Mouse (Mus musculus) T-helper 1 cell (primary cell): Measurements from ENCODE around the gene Ranbp9.

Experiments used
- in situ Hi-C: fragments of 300-600 bp; cut with MboI, MseI; formaldehyde crosslinking; loops from one replicate; pipeline ENCODE4 v1.15.1; 2025; ENCODE audit warnings: high pct_unique_total_duplicates

The Ranbp9 gene

DNA sequence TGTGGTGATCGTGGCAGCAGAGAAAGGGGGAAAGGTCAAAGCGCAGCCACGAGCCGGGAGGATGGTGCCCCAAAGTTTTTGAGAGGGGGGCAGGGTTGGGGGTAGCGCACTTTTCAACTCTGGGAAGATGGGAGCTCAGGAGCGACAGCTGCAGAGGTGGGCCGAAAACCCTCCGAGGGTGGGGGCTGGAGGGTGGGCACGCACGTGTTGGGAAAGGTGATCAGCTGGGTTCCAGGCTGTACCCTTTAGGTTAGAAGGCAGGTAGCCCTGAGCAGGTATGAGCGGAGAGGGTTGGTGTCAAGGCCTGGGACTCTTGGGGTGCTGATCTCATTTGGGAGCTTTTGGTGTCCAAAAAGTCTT is 115.3 kb downstream of the Ranbp9 start:
- in situ Hi-C loops: loop anchor here (25.0 kb wide), 1 partner anchor 371 kb away; no protein-coding TSS in a partner anchor

DNA sequence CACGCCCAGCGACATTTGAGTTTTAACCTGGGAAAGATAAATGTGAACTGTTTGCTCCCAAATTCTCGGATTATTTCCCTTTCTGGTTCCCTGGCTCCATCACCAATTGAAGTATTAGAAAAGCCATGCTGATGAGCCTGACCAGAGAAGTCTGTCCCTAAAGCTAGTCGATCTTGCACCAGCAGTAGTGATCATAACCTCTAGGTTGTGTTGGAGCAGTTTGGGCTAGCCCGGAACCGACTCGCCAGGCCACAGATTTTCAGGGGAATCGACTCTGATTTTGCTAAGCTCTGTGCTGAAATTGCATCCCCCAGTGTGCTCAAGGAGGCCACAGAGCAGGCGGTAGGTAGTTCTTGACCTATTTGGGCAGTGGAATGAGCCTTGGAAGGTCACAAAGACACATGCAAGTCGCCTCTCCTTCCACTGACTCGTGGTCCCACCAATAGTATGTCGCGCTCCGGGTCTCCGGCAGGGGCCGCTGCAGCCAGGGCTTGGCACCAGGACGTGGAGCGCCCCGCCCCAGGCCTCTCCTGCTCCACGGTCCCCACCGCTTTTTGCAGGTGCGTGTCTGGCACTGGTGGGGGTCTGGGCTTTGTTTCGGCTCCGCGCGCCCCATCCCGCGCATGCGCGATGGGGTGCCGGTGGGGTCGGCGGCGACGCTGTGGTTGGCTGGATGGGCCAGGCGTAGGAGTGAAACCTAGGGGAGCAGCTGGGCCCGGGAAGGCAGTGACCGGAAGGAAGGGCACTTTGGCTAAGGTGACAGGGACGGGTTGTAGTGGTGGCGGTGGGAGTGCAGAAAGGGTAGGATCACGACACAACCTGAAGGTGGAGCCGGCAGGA is 115.9 kb downstream of the Ranbp9 start, which contains the start of gene Sirt5:
Gene Sirt5 (plus strand): TSS at position 512 of the 840 bp plus-strand sequence.
- in situ Hi-C loops: loop anchor here (25.0 kb wide), 1 partner anchor 372 kb away; no protein-coding TSS in a partner anchor

DNA sequence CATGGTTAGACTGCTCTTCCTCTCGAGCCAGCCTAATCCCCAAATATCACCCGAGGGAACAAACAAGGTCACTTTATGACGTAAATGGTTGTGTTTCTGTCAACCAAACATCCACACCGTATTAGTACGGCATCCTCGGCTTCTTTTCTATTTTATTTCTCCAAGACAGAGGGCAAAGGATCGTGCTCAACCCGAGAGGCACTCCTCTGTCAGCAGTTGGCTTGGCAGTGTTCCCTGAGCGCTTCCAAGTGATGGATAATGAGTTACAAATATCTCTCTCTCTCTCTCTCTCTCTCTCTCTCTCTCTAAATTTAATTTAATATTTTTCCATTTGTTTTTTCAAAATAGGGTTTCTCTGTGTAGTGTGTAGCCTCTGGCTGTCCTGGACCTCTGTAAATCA is 118.7 kb downstream of the Ranbp9 start:
- in situ Hi-C loops: loop anchor here (25.0 kb wide), 1 partner anchor 375 kb away; no protein-coding TSS in a partner anchor

DNA sequence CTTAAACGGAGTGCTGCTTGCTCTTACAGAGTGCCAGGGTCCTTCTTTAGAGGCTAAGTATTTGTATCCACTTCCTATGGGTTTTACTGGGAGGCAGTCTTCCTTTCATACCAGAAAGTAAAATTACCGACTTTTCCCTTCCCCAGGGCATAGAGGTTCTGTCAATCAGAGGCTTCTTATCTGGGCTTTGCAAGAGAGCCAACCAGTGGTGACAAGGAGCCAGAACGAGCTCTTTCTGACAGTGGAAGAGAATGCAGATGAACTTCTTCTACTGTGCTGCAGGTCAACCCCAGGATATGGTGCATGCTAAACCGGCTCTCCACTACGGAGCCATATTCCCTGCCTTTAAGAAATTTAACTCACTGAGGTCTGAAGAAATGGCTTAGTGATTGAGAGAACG is 120.5 kb downstream of the Ranbp9 start:
- in situ Hi-C loops: loop anchor here (25.0 kb wide), 1 partner anchor 377 kb away; no protein-coding TSS in a partner anchor

DNA sequence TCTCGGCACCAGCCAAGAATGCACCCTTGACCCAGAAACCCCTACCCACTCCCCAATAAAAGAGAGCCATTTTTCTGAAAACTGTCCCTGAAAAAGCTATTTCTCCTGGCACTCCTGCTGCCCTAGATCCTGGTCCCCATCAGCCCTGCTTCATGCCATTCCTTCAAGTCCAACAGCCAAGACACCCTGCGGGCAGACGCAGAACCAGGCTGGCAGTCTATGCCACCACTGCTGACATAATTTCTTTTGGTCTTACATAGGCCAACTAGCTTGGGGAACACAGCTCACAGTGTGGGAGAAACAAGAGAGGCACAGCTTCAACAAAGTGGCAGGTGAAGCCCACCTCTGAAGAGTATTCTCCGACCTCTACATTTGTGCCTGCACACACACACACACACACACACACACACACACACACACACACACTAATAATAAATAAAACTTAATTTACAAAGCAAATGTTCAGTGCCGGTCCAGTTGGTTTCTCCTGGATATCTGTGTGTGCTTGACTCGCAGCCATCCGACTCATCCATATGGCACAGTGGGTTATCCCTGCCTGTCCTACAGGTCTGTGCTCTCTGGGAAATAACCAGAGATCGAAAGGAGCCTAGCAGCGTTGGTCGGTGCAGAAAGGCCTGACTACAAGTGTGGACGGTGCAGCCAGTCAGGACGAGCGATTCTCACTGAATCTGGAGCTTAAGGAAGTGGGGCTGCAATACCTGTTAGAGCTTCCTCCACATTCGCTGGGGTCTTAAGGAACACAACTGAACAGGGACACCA is 124.5 kb downstream of the Ranbp9 start:
- in situ Hi-C loops: loop anchor here (25.0 kb wide), 1 partner anchor 381 kb away; no protein-coding TSS in a partner anchor

DNA sequence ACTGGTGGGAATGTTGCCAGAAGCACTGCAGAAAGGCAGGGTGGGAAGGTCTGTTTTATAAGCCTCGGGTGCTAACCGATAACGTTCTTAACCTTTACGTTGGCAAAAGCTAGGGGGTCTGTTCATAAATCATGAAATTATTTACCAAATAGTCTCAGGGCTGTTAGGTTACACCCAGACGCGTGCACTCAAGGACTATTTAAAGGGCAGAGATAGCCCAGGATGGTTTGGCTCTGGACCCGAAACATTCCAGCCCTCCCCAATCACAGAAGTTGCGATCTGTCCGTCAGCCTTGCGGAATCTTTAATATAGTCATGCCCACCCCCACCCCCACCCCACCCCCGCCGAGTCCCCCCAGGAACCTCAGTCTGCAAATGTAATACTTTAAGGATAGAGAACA is 126.7 kb downstream of the Ranbp9 start:
- in situ Hi-C loops: loop anchor here (25.0 kb wide), 1 partner anchor 383 kb away; no protein-coding TSS in a partner anchor

DNA sequence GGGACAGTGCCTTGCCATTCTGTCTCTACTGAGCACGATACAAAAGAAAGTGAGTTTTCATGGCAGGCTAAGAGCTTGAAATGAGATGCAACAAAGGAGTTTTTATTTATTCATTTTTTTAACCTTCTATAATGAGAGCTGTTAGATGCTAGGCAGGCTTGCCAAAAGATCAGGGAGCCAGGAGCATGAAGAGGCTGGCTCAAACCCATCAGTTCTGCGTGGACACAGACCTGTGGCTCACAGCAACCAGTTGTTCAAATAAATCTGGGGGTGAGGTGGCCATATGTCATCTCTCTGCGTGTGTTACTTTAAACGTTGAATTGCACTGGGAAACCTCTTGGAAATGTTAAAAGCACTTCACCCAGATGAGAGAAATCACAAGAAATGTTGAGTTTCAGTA is 127.7 kb downstream of the Ranbp9 start:
- in situ Hi-C loops: loop anchor here (25.0 kb wide), 1 partner anchor 384 kb away; no protein-coding TSS in a partner anchor
